Mouse (Mus musculus) neural tube, embryonic 13.5 days (tissue): ENCODE measurements around the gene Grb2. TPM values are rescaled to one million over a fixed set of nuclear protein-coding genes. Genes with fewer than 3 reads are reported as not detected.

Experiments
- ATAC-seq: fragments of 200-750 bp; cut with Nextera tagmentation; 2 replicates; pipeline ENCODE4 v1.8.0; 2017; ENCODE audit warnings: low read depth, mild to moderate bottlenecking, moderate TSS enrichment, moderate library complexity
- H3K27ac ChIP-seq: fragments of 300-500 bp; sonication (generic); replicated peaks from 2 replicates; pipeline ENCODE4 v1.5.1; 2015; ENCODE audit warnings: moderate library complexity, mild to moderate bottlenecking, inconsistent platforms
- H3K27me3 ChIP-seq: fragments of 300-500 bp; sonication (generic); 2 replicates; pipeline ENCODE4 v1.6.1; 2015; ENCODE audit warnings: mild to moderate bottlenecking, inconsistent platforms
- H3K36me3 ChIP-seq: fragments of 300-500 bp; sonication (generic); 2 replicates; pipeline ENCODE4 v1.6.1; 2015; ENCODE audit warnings: mild to moderate bottlenecking, inconsistent platforms
- H3K4me1 ChIP-seq: fragments of 300-500 bp; sonication (generic); replicated peaks from 2 replicates; pipeline ENCODE4 v1.6.1; 2015; ENCODE audit warnings: inconsistent platforms
- H3K4me2 ChIP-seq: fragments of 300-500 bp; sonication (generic); 2 replicates; pipeline ENCODE4 v1.6.1; 2015; ENCODE audit warnings: inconsistent platforms, mild to moderate bottlenecking, moderate library complexity
- H3K4me3 ChIP-seq: fragments of 300-500 bp; sonication (generic); 2 replicates; pipeline ENCODE4 v1.5.1; 2015; ENCODE audit warnings: mild to moderate bottlenecking, inconsistent platforms
- H3K9ac ChIP-seq: fragments of 300-500 bp; sonication (generic); 2 replicates; pipeline ENCODE4 v1.6.1; 2015; ENCODE audit warnings: moderate library complexity, mild to moderate bottlenecking, inconsistent platforms
- H3K9me3 ChIP-seq: fragments of 300-500 bp; sonication (generic); 2 replicates; pipeline ENCODE4 v1.6.1; 2016; ENCODE audit warnings: inconsistent platforms
- WGBS: fragments of 180-500 bp; shearing (Covaris S2); methylation state at CpG from one replicate; pipeline ENCODE4 v1.1.7; 2015; 5-methylcytosine and 5-hydroxymethylcytosine counted together
- polyA plus RNA-seq: library from polyadenylated mRNA; unstranded; fragments of >200 nt; fragmentation: Nextera tagmentation; extraction: Ambion mirVana; gene quantifications from 2 replicates; pipeline ENCODE4 v1.2.1, GENCODE M21; 2015

Gene Grb2
- polyA plus RNA-seq, 1 experiment from 2014 or later, result 189 TPM

GRCm38 (mm10) chr11:115606733-115607132 is 101.7 kb downstream of the Grb2 start:
- Histone ChIP-seq H3K36me3 (peaks cover 50% of the 10 kb centered on the region), H3K4me1 (peaks cover 32% of the 10 kb centered on the region), H3K4me2 (no peak overlapping the region), H3K9me3 (no peaks in the 10 kb centered on the region), H3K27me3 (no peaks in the 10 kb centered on the region), H3K27ac (no peak overlapping the region), H3K9ac (no peak overlapping the region), H3K4me3 (no peak overlapping the region)
- WGBS, result 94% methylated on average over 18 of the region's 18 CpGs
- no peak for ATAC-seq

DNA sequence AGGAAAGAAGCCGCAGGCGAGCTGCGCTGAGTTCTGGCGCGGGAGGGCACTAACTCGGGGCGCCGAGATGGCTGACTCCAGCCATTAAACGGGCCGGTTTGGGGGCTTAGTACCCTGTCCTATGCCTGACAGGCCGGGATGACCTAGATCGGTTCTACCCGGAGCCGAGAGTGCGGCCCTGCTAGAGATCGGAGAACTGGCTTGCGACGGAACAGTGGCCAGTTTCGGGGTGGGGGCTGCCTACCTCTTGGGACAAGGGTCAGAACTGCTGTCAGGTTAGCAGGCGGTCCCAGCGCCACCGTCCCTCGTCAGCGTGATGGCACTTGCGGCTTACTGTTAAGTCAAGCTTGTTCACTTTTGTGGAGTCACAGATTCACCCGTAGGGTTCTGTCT is 104.1 kb downstream of the Grb2 start:
- Histone ChIP-seq H3K27me3 (no peaks in the 10 kb centered on the region), H3K4me1 (peaks cover 40% of the 10 kb centered on the region), H3K36me3 (peaks cover 51% of the 10 kb centered on the region), H3K4me3 (peak overlapping the region; percentile 95), H3K9me3 (no peaks in the 10 kb centered on the region), H3K4me2 (peak overlapping the region; percentile 97), H3K9ac (peak overlapping the region; percentile 90), H3K27ac (peak overlapping the region; percentile 95)
- no peak; the same call in 1 of the 2 replicates for ATAC-seq
- WGBS, result 0% methylated on average over 26 of the region's 26 CpGs

- peak within 1 kb of the TSS; percentile 95 for H3K4me3 ChIP-seq
- H3K27me3 ChIP-seq, result no peaks in the 10 kb centered on the region
- peak within 1 kb of the TSS; percentile 97 for H3K4me2 ChIP-seq
- H3K4me1 ChIP-seq, result peaks cover 40% of the 10 kb centered on the region
- H3K27ac ChIP-seq, result peak within 1 kb of the TSS; percentile 95
- H3K9ac ChIP-seq, result peak within 1 kb of the TSS; percentile 90
- H3K9me3 ChIP-seq, result no peaks in the 10 kb centered on the region
- under 1% methylated on average over 78 of the region's 93 CpGs for WGBS
- peaks cover 50% of the 10 kb centered on the region for H3K36me3 ChIP-seq
- ATAC-seq, result peak; percentile 97
These were observed 104.7 kb downstream of the Grb2 start, which contains the start of the genes Mrps7 and Gga3 for GRCm38 (mm10) chr11:115603476-115604303. Mrps7 (plus strand) TSS chr11:115603925. Gga3 (minus strand) TSS chr11:115604051.

DNA sequence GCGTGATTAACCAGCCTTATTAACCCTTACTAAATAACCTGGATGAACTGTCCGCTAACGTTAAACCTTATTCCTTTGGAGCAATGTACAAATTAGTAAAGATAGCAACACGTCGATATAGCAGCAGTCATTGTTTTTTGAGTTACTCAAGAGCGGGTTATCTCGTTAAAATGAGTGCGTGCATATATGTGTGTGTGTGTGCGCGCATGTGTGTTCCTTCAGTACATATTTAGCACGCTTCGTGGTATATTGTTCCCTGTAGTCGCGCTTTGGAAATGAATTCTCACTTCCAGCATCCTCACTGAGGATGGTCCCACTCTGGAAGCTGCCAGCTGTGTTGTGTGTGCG is 105.3 kb downstream of the Grb2 start:
- H3K4me2 ChIP-seq, result peak overlapping the region; percentile 97
- 5% methylated on average over 15 of the region's 15 CpGs for WGBS
- H3K4me3 ChIP-seq, result peak overlapping the region; percentile 95
- H3K27me3 ChIP-seq, result no peaks in the 10 kb centered on the region
- peaks cover 40% of the 10 kb centered on the region for H3K4me1 ChIP-seq
- H3K9ac ChIP-seq, result peak overlapping the region; percentile 90
- H3K27ac ChIP-seq, result peak overlapping the region; percentile 95
- no peaks in the 10 kb centered on the region for H3K9me3 ChIP-seq
- H3K36me3 ChIP-seq, result peaks cover 49% of the 10 kb centered on the region
- ATAC-seq, result no peak

- H3K9ac ChIP-seq, result no peak overlapping the region
- no peak overlapping the region for H3K27ac ChIP-seq
- H3K4me3 ChIP-seq, result no peak overlapping the region
- 92% methylated on average over 4 of the region's 4 CpGs for WGBS
- H3K4me2 ChIP-seq, result no peak overlapping the region
- H3K27me3 ChIP-seq, result no peaks in the 10 kb centered on the region
- no peaks in the 10 kb centered on the region for H3K9me3 ChIP-seq
- no peak for ATAC-seq
- peaks cover 40% of the 10 kb centered on the region for H3K4me1 ChIP-seq
- H3K36me3 ChIP-seq, result peaks cover 48% of the 10 kb centered on the region
These were observed 107.2 kb downstream of the Grb2 start for GRCm38 (mm10) chr11:115601174-115601573.

GRCm38 (mm10) chr11:115600743-115601142 is 107.7 kb downstream of the Grb2 start:
- Histone ChIP-seq H3K27ac (no peak overlapping the region), H3K4me2 (no peak overlapping the region), H3K9me3 (no peaks in the 10 kb centered on the region), H3K36me3 (peaks cover 48% of the 10 kb centered on the region), H3K27me3 (no peaks in the 10 kb centered on the region), H3K9ac (no peak overlapping the region), H3K4me1 (peaks cover 37% of the 10 kb centered on the region), H3K4me3 (no peak overlapping the region)
- ATAC-seq, result no peak
- 98% methylated on average over 15 of the region's 15 CpGs for WGBS

GRCm38 (mm10) chr11:115599722-115600121 is 108.7 kb downstream of the Grb2 start:
- Histone ChIP-seq H3K27ac (no peak overlapping the region), H3K4me2 (no peak overlapping the region), H3K9me3 (no peaks in the 10 kb centered on the region), H3K9ac (no peak overlapping the region), H3K4me1 (peaks cover 27% of the 10 kb centered on the region), H3K4me3 (no peak overlapping the region), H3K36me3 (peaks cover 49% of the 10 kb centered on the region), H3K27me3 (no peaks in the 10 kb centered on the region)
- WGBS, result 95% methylated on average over 7 of the region's 7 CpGs
- no peak for ATAC-seq

DNA sequence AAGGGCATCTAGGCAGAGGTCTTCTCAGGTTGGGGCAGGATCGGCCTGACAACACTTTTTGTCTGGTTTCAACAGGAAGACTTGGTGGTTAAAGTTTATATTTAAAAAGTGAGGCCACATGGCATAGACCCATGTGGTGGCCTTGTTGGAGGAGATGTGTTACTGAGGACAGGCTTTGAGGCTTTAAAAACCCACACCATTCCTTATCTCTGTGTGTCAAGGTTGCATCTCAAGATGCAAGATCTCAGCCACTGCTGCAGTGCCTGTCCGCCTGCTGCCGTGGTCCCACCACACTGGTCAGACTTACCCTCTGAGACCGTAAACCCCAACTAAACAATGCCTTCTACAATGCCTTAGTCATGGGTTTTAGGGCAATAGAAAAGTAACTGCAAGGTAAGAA is 110.1 kb downstream of the Grb2 start:
- Histone ChIP-seq H3K4me1 (peaks cover 24% of the 10 kb centered on the region), H3K9ac (no peak overlapping the region), H3K9me3 (no peaks in the 10 kb centered on the region), H3K4me3 (no peak overlapping the region), H3K27ac (no peak overlapping the region), H3K27me3 (no peaks in the 10 kb centered on the region), H3K36me3 (peaks cover 64% of the 10 kb centered on the region), H3K4me2 (no peak overlapping the region)
- no peak for ATAC-seq
- 84% methylated on average over 4 of the region's 4 CpGs for WGBS

DNA sequence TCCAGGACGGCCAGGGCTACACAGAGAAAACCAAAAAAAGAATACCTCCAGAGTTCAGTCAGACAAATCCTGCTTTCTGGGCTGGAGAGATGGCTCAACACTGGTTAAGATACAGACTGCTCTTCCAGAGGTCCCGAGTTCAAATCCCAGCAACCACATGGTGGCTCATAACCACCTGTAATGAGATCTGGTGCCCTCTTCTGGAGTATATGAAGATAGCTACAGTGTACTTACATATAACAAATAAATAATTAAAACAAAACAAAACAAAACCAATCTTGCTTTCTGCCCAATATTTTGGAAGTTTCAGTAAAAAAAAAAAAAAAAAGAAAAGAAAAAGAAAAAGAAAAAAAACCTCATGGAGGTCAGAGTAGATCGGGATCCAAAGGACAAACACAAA is 113.2 kb downstream of the Grb2 start:
- Histone ChIP-seq H3K4me2 (no peak overlapping the region), H3K4me1 (no peaks in the 10 kb centered on the region), H3K9me3 (no peaks in the 10 kb centered on the region), H3K27ac (no peak overlapping the region), H3K4me3 (no peak overlapping the region), H3K27me3 (no peaks in the 10 kb centered on the region), H3K36me3 (peaks cover 93% of the 10 kb centered on the region), H3K9ac (no peak overlapping the region)
- ATAC-seq, result no peak
- whole genome bisulfite sequencing, result 97% methylated on average over 3 of the region's 3 CpGs

Other genes starting within 250 kb of the Grb2 start
- gene Slc16a5, start 246.1 kb downstream of the Grb2 start, polyA plus RNA-seq, result 0.20 TPM in 1 of 2 replicates, not detected in the other
- gene Armc7, start 232.9 kb downstream of the Grb2 start, polyA plus RNA-seq, result 13.1 and 14.4 TPM in 2 replicates
- 95.6 and 96.7 TPM in 2 replicates for gene Nt5c, start 216.7 kb downstream of the Grb2 start, polyA plus RNA-seq
- gene Jpt1, start 194.2 kb downstream of the Grb2 start, polyA plus RNA-seq, result 1,262 and 1,276 TPM in 2 replicates
- gene Sumo2, start 172.3 kb downstream of the Grb2 start, polyA plus RNA-seq, result 1,158 and 1,175 TPM in 2 replicates
- 99.8 and 119 TPM in 2 replicates for gene Nup85, start 144.2 kb downstream of the Grb2 start, polyA plus RNA-seq
- 73.9 and 91.8 TPM in 2 replicates for gene Mrps7, start 104.7 kb downstream of the Grb2 start, polyA plus RNA-seq
- gene Gga3, start 104.5 kb downstream of the Grb2 start, polyA plus RNA-seq, result 36.1 and 36.4 TPM in 2 replicates
- gene Mif4gd, start 95.6 kb downstream of the Grb2 start, polyA plus RNA-seq, result 12.0 and 12.5 TPM in 2 replicates
- 33.0 and 37.5 TPM in 2 replicates for gene Slc25a19, start 80.3 kb downstream of the Grb2 start, polyA plus RNA-seq
- gene Tmem94, start 56.8 kb upstream of the Grb2 start, polyA plus RNA-seq, result 25.4 and 25.8 TPM in 2 replicates
- 13.8 and 15.2 TPM in 2 replicates for gene Caskin2, start 105.0 kb upstream of the Grb2 start, polyA plus RNA-seq
- gene Tsen54, start 106.1 kb upstream of the Grb2 start, polyA plus RNA-seq, result 22.7 and 23.4 TPM in 2 replicates
- 1.4 and 1.8 TPM in 2 replicates for gene Llgl2, start 115.5 kb upstream of the Grb2 start, polyA plus RNA-seq
- 0.10 TPM in 1 of 2 replicates, not detected in the other for gene Myo15b, start 149.8 kb upstream of the Grb2 start, polyA plus RNA-seq
- 0.85 and 1.7 TPM in 2 replicates for gene Smim5, start 191.4 kb upstream of the Grb2 start, polyA plus RNA-seq
- 0.94 and 1.2 TPM in 2 replicates for gene Smim6, start 203.4 kb upstream of the Grb2 start, polyA plus RNA-seq
- gene Sap30bp, start 224.7 kb upstream of the Grb2 start, polyA plus RNA-seq, result 57.7 and 59.4 TPM in 2 replicates
- 22.5 and 23.5 TPM in 2 replicates for gene Recql5, start 224.9 kb upstream of the Grb2 start, polyA plus RNA-seq